Mouse (Mus musculus) ES-E14 (cell line): Measurements from ENCODE around the gene Pkdcc. TPM values are rescaled to one million over a fixed set of nuclear protein-coding genes. Genes with fewer than 3 reads are reported as not detected.

ENCODE experiments used
- DNase-seq: peaks from one replicate; pipeline ENCODE4 v3.0.0-alpha.2; 2013; ENCODE audit warnings: low read depth, low spot score
- H3K27ac ChIP-seq: 2 replicates; pipeline ENCODE4 v1.5.1; 2012; ENCODE audit warnings: low read depth, mild to moderate bottlenecking, low read length, moderate library complexity, mixed read lengths; ENCODE audit not compliant: poor library complexity, insufficient read depth, severe bottlenecking
- H3K36me3 ChIP-seq: 2 replicates; pipeline ENCODE4 v1.6.1; 2012; ENCODE audit warnings: mild to moderate bottlenecking, low read length, moderate library complexity, mixed read lengths; ENCODE audit not compliant: control insufficient read depth, poor library complexity, insufficient read depth, severe bottlenecking
- H3K4me1 ChIP-seq, 2 experiments: fragments of 150-350 bp in 1 of 2; sonication (generic) in 1 of 2; 2 replicates each; pipeline ENCODE4 v1.6.1; 2012; ENCODE audit warnings: low read length in 2 of 2, mild to moderate bottlenecking in 1 of 2, mixed read lengths in 1 of 2; ENCODE audit not compliant: control insufficient read depth in 2 of 2, insufficient read depth in 2 of 2, poor library complexity in 1 of 2
- H3K4me3 ChIP-seq, 2 experiments: fragments of 150-350 bp in 1 of 2; sonication (generic) in 1 of 2; 2 replicates each; pipeline ENCODE4 v1.5.1; 2012; ENCODE audit warnings: low read length in 2 of 2, low read depth in 1 of 2, mild to moderate bottlenecking in 1 of 2, mixed read lengths in 1 of 2; ENCODE audit not compliant: insufficient read depth in 1 of 2, poor library complexity in 1 of 2, severe bottlenecking in 1 of 2
- H3K9ac ChIP-seq: 2 replicates; pipeline ENCODE4 v1.6.1; 2012; ENCODE audit warnings: low read depth, mild to moderate bottlenecking, low read length, mixed read lengths; ENCODE audit not compliant: poor library complexity, insufficient read depth, severe bottlenecking
- H3K9me3 ChIP-seq: fragments of 150-350 bp; sonication (generic); 2 replicates; pipeline ENCODE4 v1.6.1; 2012; ENCODE audit warnings: low read depth, mild to moderate bottlenecking, low read length; ENCODE audit not compliant: control insufficient read depth, insufficient read depth
- CHD2 ChIP-seq: IDR thresholded peaks from 2 replicates; pipeline ENCODE4 v1.6.1; 2014; ENCODE audit warnings: mild to moderate bottlenecking, low read depth, low read length, inconsistent platforms
- HCFC1 ChIP-seq: IDR thresholded peaks from 2 replicates; pipeline ENCODE4 v1.6.1; 2012; ENCODE audit warnings: low read length, inconsistent platforms, borderline replicate concordance; ENCODE audit not compliant: insufficient read depth
- MAFK ChIP-seq: IDR thresholded peaks from 2 replicates; pipeline ENCODE4 v1.6.1; 2014; ENCODE audit warnings: mild to moderate bottlenecking, low read depth, low read length, inconsistent platforms; ENCODE audit not compliant: insufficient read depth
- ZC3H11A ChIP-seq: IDR thresholded peaks from 2 replicates; pipeline ENCODE4 v1.6.1; 2012; ENCODE audit warnings: low read depth, mild to moderate bottlenecking, inconsistent platforms, low read length, borderline replicate concordance
- ZNF384 ChIP-seq: IDR thresholded peaks from 2 replicates; pipeline ENCODE4 v1.6.1; 2012; ENCODE audit warnings: low read depth, low read length, inconsistent platforms
- in situ Hi-C, 2 experiments: fragments of 600-800 bp; cut with MboI; formaldehyde crosslinking; loops; one replicate each; pipeline ENCODE4 v1.15.1; 2025; ENCODE audit warnings: low sequenced_read_pairs in 2 of 2, inconsistent platforms in 1 of 2; ENCODE audit not compliant: unreplicated experiment in 2 of 2
- total RNA-seq: library from RNA; depleted of rRNA; stranded (reverse); fragments of 300-350 nt; gene quantifications from 2 replicates; pipeline ENCODE4 v1.2.3, GENCODE M21; 2012; rRNA removed

Pkdcc gene
- total RNA-seq, result 39.0 and 39.1 TPM in 2 replicates

GRCm38 (mm10) chr17:83214674-83215528, at the start of gene Pkdcc:
Pkdcc (plus strand) TSS chr17:83215292.
- H3K4me3 ChIP-seq, result peak within 1 kb of the TSS; percentile 80 to 89
- peak within 1 kb of the TSS; percentile 66 for H3K9ac ChIP-seq
- no peak for DNase-seq
- H3K36me3 ChIP-seq, result no peaks in the 10 kb centered on the region
- no peak within 1 kb of the TSS for H3K27ac ChIP-seq
- H3K4me1 ChIP-seq, result peaks cover 0 to 7% of the 10 kb centered on the region in 2 experiments; a peak in 2 of 4 replicates
- H3K9me3 ChIP-seq, result no peaks in the 10 kb centered on the region
- in situ Hi-C loops, result no loop called here
- no peak for TF ChIP-seq HCFC1
- no peak for TF ChIP-seq CHD2
- TF ChIP-seq ZC3H11A, result no peak
- no peak for TF ChIP-seq MAFK
- TF ChIP-seq ZNF384, result no peak

- Histone ChIP-seq H3K36me3 (no peaks in the 10 kb centered on the region), H3K9ac (no peak overlapping the region), H3K4me1 (peaks cover 0 to 20% of the 10 kb centered on the region in 2 experiments; a peak in 2 of 4 replicates), H3K4me3 (no peak overlapping the region), H3K27ac (peak overlapping the region; percentile 30; the same call in 1 of the 2 replicates), H3K9me3 (no peaks in the 10 kb centered on the region)
- no peak for TF ChIP-seq ZNF384
- no peak for TF ChIP-seq HCFC1
- no peak for TF ChIP-seq MAFK
- TF ChIP-seq ZC3H11A, result no peak
- TF ChIP-seq CHD2, result no peak
- in situ Hi-C loops, result no loop called here
- no peak for DNase-seq
Measured at GRCm38 (mm10) chr17:83166195-83166594, 48.9 kb upstream of the Pkdcc start.

- TF ChIP-seq MAFK (no peak), HCFC1 (no peak), ZC3H11A (no peak), CHD2 (no peak)
- DNase-seq, result no peak
- Histone ChIP-seq H3K9ac (no peak overlapping the region), H3K9me3 (no peaks in the 10 kb centered on the region), H3K4me1 (peaks cover 0 to 4% of the 10 kb centered on the region in 2 experiments; a peak in 1 of 4 replicates), H3K4me3 (no peak overlapping the region), H3K36me3 (no peaks in the 10 kb centered on the region), H3K27ac (no peak overlapping the region)
- in situ Hi-C loops, result no loop called here
Measured at GRCm38 (mm10) chr17:83176146-83176545, 38.9 kb upstream of the Pkdcc start.

- Histone ChIP-seq H3K9ac (no peak overlapping the region), H3K4me1 (peaks cover 0 to 4% of the 10 kb centered on the region in 2 experiments; a peak in 1 of 4 replicates), H3K36me3 (no peaks in the 10 kb centered on the region), H3K4me3 (no peak overlapping the region), H3K27ac (no peak overlapping the region), H3K9me3 (no peaks in the 10 kb centered on the region)
- in situ Hi-C loops, result no loop called here
- no peak for DNase-seq
- TF ChIP-seq HCFC1 (no peak), MAFK (no peak), ZC3H11A (no peak), CHD2 (no peak), ZNF384 (no peak)
Measured at GRCm38 (mm10) chr17:83178483-83179150, 36.5 kb upstream of the Pkdcc start.
